Mouse (Mus musculus) hindbrain, embryonic 15.5 days (tissue): ENCODE measurements around the gene Sel1l2. TPM values are rescaled to one million over a fixed set of nuclear protein-coding genes. Genes with fewer than 3 reads are reported as not detected.

ENCODE experiments used
- ATAC-seq: fragments of 200-750 bp; cut with Nextera tagmentation; 2 replicates; pipeline ENCODE4 v1.8.0; 2017; ENCODE audit warnings: low read depth, moderate number of reproducible peaks, moderate TSS enrichment; ENCODE audit not compliant: low FRiP score
- H3K27ac ChIP-seq: fragments of 300-500 bp; sonication (generic); replicated peaks from 2 replicates; pipeline ENCODE4 v1.5.1; 2015; ENCODE audit warnings: mild to moderate bottlenecking, inconsistent platforms
- H3K27me3 ChIP-seq: fragments of 300-500 bp; sonication (generic); 2 replicates; pipeline ENCODE4 v1.6.1; 2015; ENCODE audit warnings: control low read depth, inconsistent platforms
- H3K36me3 ChIP-seq: fragments of 300-500 bp; sonication (generic); 2 replicates; pipeline ENCODE4 v1.6.1; 2015; ENCODE audit warnings: control low read depth, inconsistent platforms
- H3K4me1 ChIP-seq: fragments of 300-500 bp; sonication (generic); replicated peaks from 2 replicates; pipeline ENCODE4 v1.6.1; 2015; ENCODE audit warnings: control low read depth, inconsistent platforms
- H3K4me2 ChIP-seq: fragments of 300-500 bp; sonication (generic); 2 replicates; pipeline ENCODE4 v1.6.1; 2015; ENCODE audit warnings: moderate library complexity, mild to moderate bottlenecking, inconsistent platforms
- H3K4me3 ChIP-seq: fragments of 300-500 bp; sonication (generic); 2 replicates; pipeline ENCODE4 v1.5.1; 2015; ENCODE audit warnings: mild to moderate bottlenecking, inconsistent platforms
- H3K9ac ChIP-seq: fragments of 300-500 bp; sonication (generic); 2 replicates; pipeline ENCODE4 v1.6.1; 2015; ENCODE audit warnings: inconsistent platforms
- H3K9me3 ChIP-seq: fragments of 300-500 bp; sonication (generic); 2 replicates; pipeline ENCODE4 v1.6.1; 2016; ENCODE audit warnings: control low read depth, inconsistent platforms
- WGBS: fragments of 180-500 bp; shearing (Covaris S2); methylation state at CpG from one replicate; pipeline ENCODE4 v1.1.7; 2015; 5-methylcytosine and 5-hydroxymethylcytosine counted together
- polyA plus RNA-seq: library from polyadenylated mRNA; unstranded; fragments of >200 nt; fragmentation: Nextera tagmentation; extraction: Ambion mirVana; gene quantifications from 2 replicates; pipeline ENCODE4 v1.2.1, GENCODE M21; 2015

Sel1l2 gene
- polyA plus RNA-seq, 1 experiment from 2014 or later: not detected

DNA sequence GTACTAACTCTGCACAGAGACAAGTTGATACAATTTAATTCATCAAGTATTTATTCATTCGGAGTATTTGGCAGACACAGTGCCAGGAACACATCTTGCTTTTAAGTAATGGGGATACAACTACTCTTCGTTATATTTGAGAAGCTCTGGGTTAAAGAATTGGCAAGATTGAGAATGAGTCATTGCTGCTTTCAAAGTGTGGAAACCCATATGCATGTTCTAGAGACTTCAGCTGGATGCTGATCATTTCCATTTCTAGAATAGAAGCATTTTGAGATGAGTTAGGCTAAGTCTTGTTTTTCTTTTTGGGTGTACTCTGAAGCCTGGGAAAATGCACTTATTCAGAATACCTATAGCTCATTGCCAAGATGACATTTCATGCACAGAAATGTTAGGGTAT, 95.7 kb downstream of the Sel1l2 start:
- no peak overlapping the region for H3K9ac ChIP-seq
- no peak overlapping the region for H3K27ac ChIP-seq
- H3K27me3 ChIP-seq: no peaks in the 10 kb centered on the region
- H3K4me3 ChIP-seq: no peak overlapping the region
- H3K36me3 ChIP-seq: no peaks in the 10 kb centered on the region
- no peaks in the 10 kb centered on the region for H3K9me3 ChIP-seq
- H3K4me1 ChIP-seq: no peaks in the 10 kb centered on the region
- ATAC-seq: no peak
- no peak overlapping the region for H3K4me2 ChIP-seq
- 96% methylated on average over 2 of the region's 2 CpGs for WGBS

DNA sequence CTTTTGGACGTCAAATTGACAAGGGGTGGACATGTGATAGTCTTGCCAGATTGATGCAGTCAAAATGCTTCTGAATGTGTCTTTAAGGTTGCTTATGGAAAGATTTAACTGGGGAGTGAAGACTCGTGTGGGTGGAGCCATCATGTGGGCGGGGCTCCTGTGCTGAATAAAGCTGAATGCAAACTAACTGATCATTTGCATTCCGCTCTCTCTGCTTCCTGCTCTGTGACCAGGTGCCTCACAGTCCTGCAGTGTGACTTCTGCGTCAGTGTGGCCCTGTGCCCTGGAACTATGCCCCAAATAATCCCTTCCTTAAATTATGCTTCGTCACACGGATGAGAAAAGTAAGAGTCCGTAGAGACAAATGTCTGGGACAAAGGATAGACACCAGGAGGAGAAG, 108.7 kb downstream of the Sel1l2 start:
- Histone ChIP-seq H3K4me1 (no peaks in the 10 kb centered on the region), H3K27ac (no peak overlapping the region), H3K9me3 (no peaks in the 10 kb centered on the region), H3K36me3 (no peaks in the 10 kb centered on the region), H3K27me3 (no peaks in the 10 kb centered on the region), H3K4me2 (no peak overlapping the region), H3K4me3 (no peak overlapping the region), H3K9ac (no peak overlapping the region)
- 68% methylated on average over 8 of the region's 8 CpGs for WGBS
- no peak for ATAC-seq

DNA sequence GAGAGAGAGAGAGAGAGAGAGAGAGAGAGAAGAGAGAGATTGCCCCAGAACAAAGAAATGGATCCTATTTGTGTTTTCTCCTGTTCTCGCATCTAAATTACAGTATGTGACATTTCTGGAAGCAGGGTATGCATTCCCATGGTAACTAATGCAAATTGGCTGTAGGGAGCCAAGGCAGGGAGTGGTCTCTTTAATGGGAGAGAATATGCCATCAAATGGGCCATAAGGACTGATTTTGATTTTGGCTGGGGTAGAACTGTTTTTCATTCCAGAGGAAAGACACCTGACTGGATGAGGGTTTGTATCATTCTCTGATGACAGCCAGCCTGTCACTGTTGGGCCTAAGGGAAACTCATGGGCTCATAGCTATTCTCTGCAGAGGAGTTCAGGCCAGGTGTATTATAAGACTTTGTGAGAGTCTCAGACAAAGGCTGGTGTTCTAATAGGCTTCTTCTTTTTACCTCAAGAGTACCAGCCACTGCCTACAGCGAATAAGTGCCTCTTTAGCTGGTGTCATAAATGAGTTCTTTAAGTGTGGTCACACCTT, 133.8 kb downstream of the Sel1l2 start:
- Histone ChIP-seq H3K27ac (no peak overlapping the region), H3K9ac (no peak overlapping the region), H3K4me3 (no peak overlapping the region), H3K4me2 (no peak overlapping the region), H3K4me1 (no peaks in the 10 kb centered on the region), H3K36me3 (no peaks in the 10 kb centered on the region), H3K9me3 (no peaks in the 10 kb centered on the region), H3K27me3 (no peaks in the 10 kb centered on the region)
- no peak for ATAC-seq
- WGBS: 59% methylated on average over 2 of the region's 2 CpGs

DNA sequence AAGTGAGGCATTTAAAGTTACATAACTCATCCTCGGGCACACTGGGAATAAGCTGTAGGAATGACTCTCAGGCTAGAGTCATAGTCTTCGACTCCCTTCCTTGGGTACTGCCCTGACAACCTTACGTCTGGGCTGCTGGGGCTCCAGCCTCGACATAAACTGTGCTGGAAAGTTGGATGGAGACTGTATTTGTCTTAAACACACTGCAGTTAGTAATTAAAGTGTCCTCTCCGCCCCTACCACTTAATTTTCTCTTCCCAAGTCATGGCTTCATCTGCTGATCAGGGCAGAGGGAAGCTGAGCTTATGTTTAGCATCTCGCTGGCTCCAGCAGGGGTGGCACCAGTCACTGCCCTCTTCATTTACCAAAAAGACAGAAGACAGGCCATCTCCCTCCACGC, 135.2 kb downstream of the Sel1l2 start:
- Histone ChIP-seq H3K9ac (no peak overlapping the region), H3K4me1 (no peaks in the 10 kb centered on the region), H3K4me2 (no peak overlapping the region), H3K9me3 (no peaks in the 10 kb centered on the region), H3K27me3 (no peaks in the 10 kb centered on the region), H3K4me3 (no peak overlapping the region), H3K27ac (no peak overlapping the region), H3K36me3 (no peaks in the 10 kb centered on the region)
- 71% methylated on average over 7 of the region's 7 CpGs for WGBS
- ATAC-seq: no peak

DNA sequence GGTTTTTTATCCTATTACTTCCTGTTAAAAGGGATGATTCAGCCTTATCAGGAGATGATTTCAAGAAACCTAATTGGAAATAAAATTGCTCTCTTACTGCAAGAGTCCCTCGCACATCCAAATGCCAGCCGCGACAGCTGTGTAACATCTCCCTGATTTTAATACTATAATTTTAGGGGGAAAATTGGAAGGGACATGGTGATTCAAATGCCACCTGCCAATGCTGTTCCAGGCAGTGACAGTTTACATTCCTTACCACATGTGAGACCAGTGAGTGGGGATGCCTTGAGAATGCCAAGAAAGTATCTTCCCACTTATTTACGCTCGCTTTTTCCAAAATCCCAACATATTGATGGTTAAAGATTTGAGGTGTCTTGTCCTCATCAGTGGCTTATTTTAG, 146.4 kb downstream of the Sel1l2 start:
- H3K27ac ChIP-seq: no peak overlapping the region
- H3K4me3 ChIP-seq: no peak overlapping the region
- no peaks in the 10 kb centered on the region for H3K27me3 ChIP-seq
- H3K4me2 ChIP-seq: no peak overlapping the region
- H3K36me3 ChIP-seq: no peaks in the 10 kb centered on the region
- H3K9ac ChIP-seq: no peak overlapping the region
- WGBS: 82% methylated on average over 5 of the region's 5 CpGs
- no peaks in the 10 kb centered on the region for H3K9me3 ChIP-seq
- H3K4me1 ChIP-seq: no peaks in the 10 kb centered on the region
- no peak for ATAC-seq

DNA sequence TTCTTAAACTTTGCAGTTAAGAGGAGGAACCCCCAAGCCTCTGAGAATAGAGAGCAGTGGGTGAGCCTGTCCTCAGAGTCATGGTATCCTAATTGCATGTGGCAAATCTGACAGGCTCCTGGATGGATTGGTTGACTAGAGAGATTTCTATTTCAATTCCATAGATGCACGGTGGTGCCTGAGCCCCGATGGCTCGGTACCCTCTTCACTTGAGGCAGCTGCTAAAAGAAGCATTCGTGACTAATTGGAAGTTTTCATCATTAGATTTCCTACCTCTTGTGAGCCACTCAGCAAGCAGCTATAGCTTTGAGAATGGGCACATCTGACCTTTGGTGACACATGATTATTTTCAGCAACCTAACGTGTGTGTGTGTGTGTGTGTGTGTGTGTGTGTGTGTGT, 147.1 kb downstream of the Sel1l2 start:
- no peak overlapping the region for H3K4me3 ChIP-seq
- no peaks in the 10 kb centered on the region for H3K36me3 ChIP-seq
- no peak for ATAC-seq
- H3K4me2 ChIP-seq: no peak overlapping the region
- H3K27me3 ChIP-seq: no peaks in the 10 kb centered on the region
- H3K27ac ChIP-seq: no peak overlapping the region
- no peak overlapping the region for H3K9ac ChIP-seq
- 54% methylated on average over 5 of the region's 5 CpGs for WGBS
- no peaks in the 10 kb centered on the region for H3K4me1 ChIP-seq
- no peaks in the 10 kb centered on the region for H3K9me3 ChIP-seq

DNA sequence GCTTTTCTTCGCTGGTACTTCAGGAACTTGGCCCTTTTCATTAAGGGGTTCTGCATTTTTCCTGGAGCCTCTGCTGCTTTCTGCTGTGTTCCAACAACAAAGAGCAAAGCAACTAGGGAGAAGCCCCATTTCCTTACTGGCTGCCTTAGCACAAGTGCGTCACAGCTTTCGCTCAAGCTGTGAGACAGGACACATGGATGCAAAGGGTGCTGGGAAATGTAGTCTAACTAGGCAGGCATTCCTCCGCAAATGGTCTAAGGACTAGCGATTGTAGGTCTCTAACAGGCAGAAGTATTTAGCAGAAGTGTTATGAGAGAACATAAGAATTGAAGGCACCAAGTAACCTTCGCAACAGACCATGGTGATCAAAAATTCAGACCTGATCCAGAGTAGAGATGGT, 152.3 kb downstream of the Sel1l2 start:
- H3K4me2 ChIP-seq: 0 out of 2 replicates have a peak overlapping the region, but pooled peaks have one; percentile 1
- H3K4me3 ChIP-seq: no peak overlapping the region
- H3K27me3 ChIP-seq: no peaks in the 10 kb centered on the region
- no peak overlapping the region for H3K9ac ChIP-seq
- no peaks in the 10 kb centered on the region for H3K4me1 ChIP-seq
- H3K9me3 ChIP-seq: no peaks in the 10 kb centered on the region
- peak; percentile 79; the same call in 1 of the 2 replicates for ATAC-seq
- WGBS: 53% methylated on average over 6 of the region's 6 CpGs
- H3K27ac ChIP-seq: no peak overlapping the region
- no peaks in the 10 kb centered on the region for H3K36me3 ChIP-seq

DNA sequence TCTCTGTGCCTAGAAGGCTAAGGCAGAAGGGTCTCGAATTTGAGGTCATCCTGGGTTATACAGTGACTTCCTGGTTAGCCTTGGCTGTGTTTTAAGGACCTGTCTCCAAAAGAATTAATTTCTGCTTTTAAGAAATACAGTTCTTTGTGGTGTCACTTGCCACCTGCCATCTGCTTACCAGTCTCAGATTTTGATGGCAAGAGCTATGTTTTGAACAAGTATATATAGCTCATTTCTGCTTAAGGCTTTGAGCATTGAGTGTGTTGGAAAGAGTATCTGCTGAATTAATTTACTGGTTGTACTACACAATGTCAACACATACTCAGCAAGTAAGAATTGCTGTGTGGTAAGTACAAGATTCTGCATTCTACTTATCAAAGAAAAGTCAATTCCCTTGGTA, 159.2 kb downstream of the Sel1l2 start:
- no peaks in the 10 kb centered on the region for H3K27me3 ChIP-seq
- no peaks in the 10 kb centered on the region for H3K4me1 ChIP-seq
- no peaks in the 10 kb centered on the region for H3K9me3 ChIP-seq
- H3K36me3 ChIP-seq: no peaks in the 10 kb centered on the region
- WGBS: 70% methylated on average over 1 of the region's 1 CpGs
- no peak overlapping the region for H3K4me2 ChIP-seq
- no peak overlapping the region for H3K27ac ChIP-seq
- no peak overlapping the region for H3K4me3 ChIP-seq
- H3K9ac ChIP-seq: no peak overlapping the region
- ATAC-seq: no peak

DNA sequence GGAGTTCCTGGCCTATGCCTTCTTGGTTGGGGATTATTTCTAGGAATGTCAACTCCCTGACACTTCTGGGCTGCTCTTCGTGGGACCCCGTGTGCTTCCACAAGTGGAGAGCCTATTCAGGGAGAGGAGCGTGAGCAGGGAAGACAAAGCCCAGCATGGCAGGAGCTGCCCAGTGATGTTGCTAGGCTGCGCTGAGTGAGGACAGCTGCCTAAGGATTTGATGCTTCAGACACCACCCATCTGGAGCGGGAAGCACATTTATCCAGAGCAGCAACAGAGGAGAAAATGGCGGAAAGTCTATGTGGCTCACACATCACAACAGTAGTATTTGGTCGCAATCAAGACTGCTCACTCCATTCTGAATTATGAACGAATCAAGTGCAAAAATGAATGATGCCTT, 169.2 kb downstream of the Sel1l2 start:
- no peak for ATAC-seq
- H3K4me1 ChIP-seq: no peaks in the 10 kb centered on the region
- no peaks in the 10 kb centered on the region for H3K36me3 ChIP-seq
- no peak overlapping the region for H3K9ac ChIP-seq
- 45% methylated on average over 8 of the region's 8 CpGs for WGBS
- no peak overlapping the region for H3K27ac ChIP-seq
- no peaks in the 10 kb centered on the region for H3K27me3 ChIP-seq
- no peaks in the 10 kb centered on the region for H3K9me3 ChIP-seq
- H3K4me3 ChIP-seq: no peak overlapping the region
- H3K4me2 ChIP-seq: no peak overlapping the region

DNA sequence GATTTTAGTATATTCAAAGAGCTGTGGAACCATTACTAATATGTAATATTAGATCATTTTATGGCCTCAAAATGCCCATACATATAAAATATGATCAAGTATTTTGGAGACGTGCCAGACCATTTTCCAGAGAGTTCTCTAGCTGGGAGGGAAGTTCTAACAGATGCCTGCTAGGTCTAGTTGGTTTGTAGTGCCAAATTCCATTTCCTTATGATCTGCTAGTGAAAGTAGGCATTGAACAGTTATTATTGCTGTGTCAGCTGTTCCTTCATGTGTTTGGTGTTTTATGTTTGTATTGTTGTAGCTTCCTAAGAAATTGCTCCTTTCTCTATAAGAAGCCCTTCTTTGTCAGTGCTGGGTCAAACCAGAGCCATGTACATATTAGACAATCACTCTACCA, 173.5 kb downstream of the Sel1l2 start:
- Histone ChIP-seq H3K27ac (no peak overlapping the region), H3K4me2 (no peak overlapping the region), H3K9me3 (no peaks in the 10 kb centered on the region), H3K36me3 (no peaks in the 10 kb centered on the region), H3K4me3 (no peak overlapping the region), H3K4me1 (no peaks in the 10 kb centered on the region), H3K9ac (no peak overlapping the region), H3K27me3 (no peaks in the 10 kb centered on the region)
- ATAC-seq: no peak
- WGBS: 81% methylated on average over 1 of the region's 1 CpGs

DNA sequence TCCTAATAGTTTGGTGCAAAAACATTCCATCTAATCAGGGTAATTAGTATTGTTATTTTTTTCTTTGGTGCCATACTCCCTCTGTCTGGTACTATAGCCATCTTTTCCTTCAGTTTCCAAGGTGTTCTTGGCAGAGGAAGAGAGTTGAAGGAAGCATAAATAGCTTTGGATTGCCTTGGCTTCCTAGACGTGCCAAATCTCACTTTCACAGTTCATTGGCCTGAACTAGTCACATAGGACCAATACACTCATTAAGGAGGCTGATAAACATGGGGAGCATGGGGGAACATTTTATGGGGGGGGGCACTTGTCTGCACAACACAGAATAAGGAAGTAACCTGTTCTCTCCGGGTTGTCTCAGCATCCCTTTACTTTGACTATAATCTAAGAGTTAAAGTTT, 174.1 kb downstream of the Sel1l2 start:
- WGBS: 68% methylated on average over 2 of the region's 2 CpGs
- H3K27me3 ChIP-seq: no peaks in the 10 kb centered on the region
- H3K9me3 ChIP-seq: no peaks in the 10 kb centered on the region
- no peak overlapping the region for H3K4me2 ChIP-seq
- H3K36me3 ChIP-seq: no peaks in the 10 kb centered on the region
- no peak for ATAC-seq
- no peak overlapping the region for H3K9ac ChIP-seq
- no peak overlapping the region for H3K4me3 ChIP-seq
- H3K27ac ChIP-seq: no peak overlapping the region
- no peaks in the 10 kb centered on the region for H3K4me1 ChIP-seq

DNA sequence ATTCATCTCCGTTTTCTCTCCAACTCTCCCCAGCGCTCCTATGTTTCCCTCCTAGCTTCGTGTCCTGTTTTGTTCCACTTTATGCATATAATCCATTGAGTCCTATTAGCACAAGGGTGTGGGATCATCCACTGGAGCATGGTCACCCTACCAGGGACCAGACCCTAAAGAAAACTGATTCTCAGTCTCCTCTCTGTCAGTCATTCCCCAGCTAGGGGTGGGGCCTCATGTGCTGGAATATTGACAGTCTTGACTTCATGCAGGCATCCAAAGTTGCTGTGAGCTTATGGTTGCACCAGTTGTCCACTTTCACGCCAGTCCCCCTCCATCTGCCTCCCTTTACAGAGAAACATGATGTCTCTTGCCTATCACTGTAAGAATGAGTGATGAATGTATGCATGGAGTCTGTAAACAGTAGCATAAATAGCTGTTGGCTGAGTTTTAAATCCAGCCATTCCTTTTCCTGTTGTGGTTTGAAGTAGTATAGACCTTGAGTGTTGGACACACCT, 174.9 kb downstream of the Sel1l2 start:
- 95% methylated on average over 4 of the region's 4 CpGs for WGBS
- H3K36me3 ChIP-seq: no peaks in the 10 kb centered on the region
- H3K4me1 ChIP-seq: no peaks in the 10 kb centered on the region
- H3K4me3 ChIP-seq: no peak overlapping the region
- ATAC-seq: no peak
- H3K4me2 ChIP-seq: no peak overlapping the region
- H3K27me3 ChIP-seq: no peaks in the 10 kb centered on the region
- H3K9ac ChIP-seq: no peak overlapping the region
- H3K27ac ChIP-seq: no peak overlapping the region
- H3K9me3 ChIP-seq: no peaks in the 10 kb centered on the region

DNA sequence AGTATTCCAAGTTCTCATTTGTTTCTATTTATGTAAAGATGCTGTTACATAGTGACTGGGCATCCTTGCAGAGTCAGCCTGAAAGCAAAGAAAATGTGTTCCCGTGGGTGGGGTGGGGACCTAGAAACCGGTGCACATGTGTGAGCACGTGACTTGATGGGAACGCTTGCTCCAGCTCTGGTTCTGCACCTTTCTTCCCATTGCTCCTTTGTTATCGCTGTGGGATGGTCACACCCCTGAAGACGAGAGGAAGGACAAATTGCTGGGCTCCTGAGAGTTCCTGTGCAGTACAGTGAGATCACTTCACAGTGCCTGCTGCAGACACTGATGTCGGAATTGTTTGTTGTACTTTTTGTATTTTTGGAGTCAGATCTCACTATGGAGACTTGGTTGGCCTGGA, 185.8 kb downstream of the Sel1l2 start:
- 96% methylated on average over 7 of the region's 7 CpGs for WGBS
- Histone ChIP-seq H3K4me3 (no peak overlapping the region), H3K9me3 (no peaks in the 10 kb centered on the region), H3K27me3 (no peaks in the 10 kb centered on the region), H3K9ac (no peak overlapping the region), H3K27ac (no peak overlapping the region), H3K4me2 (no peak overlapping the region), H3K36me3 (peaks cover 47% of the 10 kb centered on the region), H3K4me1 (no peaks in the 10 kb centered on the region)
- ATAC-seq: no peak
